Mouse (Mus musculus) 3134 (cell line): ENCODE measurements around the gene Negr1.

Experiments used
- DNase-seq: peaks from one replicate; pipeline ENCODE4 v3.0.0-alpha.2; 2011; ENCODE audit warnings: low spot score; ENCODE audit not compliant: insufficient read length; ENCODE audit errors: extremely low read depth

The Negr1 gene

GRCm38 (mm10) chr3:156794091-156794490, 232.5 kb downstream of the Negr1 start:
- no peak for DNase-seq

- no peak for DNase-seq
Observed at GRCm38 (mm10) chr3:156794610-156795009, 233.0 kb downstream of the Negr1 start.

GRCm38 (mm10) chr3:156796061-156796691, 234.6 kb downstream of the Negr1 start:
- no peak for DNase-seq

- DNase-seq, result no peak
Observed at GRCm38 (mm10) chr3:156799228-156799627, 237.6 kb downstream of the Negr1 start.

GRCm38 (mm10) chr3:156809836-156810235, 248.2 kb downstream of the Negr1 start:
- no peak for DNase-seq

GRCm38 (mm10) chr3:156816938-156817337, 255.3 kb downstream of the Negr1 start:
- no peak for DNase-seq

GRCm38 (mm10) chr3:156817452-156817851, 255.9 kb downstream of the Negr1 start:
- no peak for DNase-seq

- DNase-seq, result no peak
Observed at GRCm38 (mm10) chr3:156823039-156823438, 261.4 kb downstream of the Negr1 start.

GRCm38 (mm10) chr3:156833920-156834319, 272.3 kb downstream of the Negr1 start:
- no peak for DNase-seq

GRCm38 (mm10) chr3:156838550-156838949, 277.0 kb downstream of the Negr1 start:
- DNase-seq, result no peak

- no peak for DNase-seq
Observed at GRCm38 (mm10) chr3:156848385-156848784, 286.8 kb downstream of the Negr1 start.

- DNase-seq, result no peak
Observed at GRCm38 (mm10) chr3:156851921-156852320, 290.3 kb downstream of the Negr1 start.

- DNase-seq, result no peak
Observed at GRCm38 (mm10) chr3:156870239-156870921, 308.8 kb downstream of the Negr1 start.

- DNase-seq, result no peak
Observed at GRCm38 (mm10) chr3:156870922-156871257, 309.3 kb downstream of the Negr1 start.

- no peak for DNase-seq
Observed at GRCm38 (mm10) chr3:156871641-156872196, 310.1 kb downstream of the Negr1 start.

GRCm38 (mm10) chr3:156876551-156876950, 315.0 kb downstream of the Negr1 start:
- no peak for DNase-seq

- DNase-seq, result no peak
Observed at GRCm38 (mm10) chr3:156882129-156882528, 320.5 kb downstream of the Negr1 start.

- DNase-seq, result no peak
Observed at GRCm38 (mm10) chr3:156883873-156884272, 322.3 kb downstream of the Negr1 start.

- no peak for DNase-seq
Observed at GRCm38 (mm10) chr3:156885689-156886088, 324.1 kb downstream of the Negr1 start.

- no peak for DNase-seq
Observed at GRCm38 (mm10) chr3:156886915-156887314, 325.3 kb downstream of the Negr1 start.

- DNase-seq, result no peak
Observed at GRCm38 (mm10) chr3:156890986-156891385, 329.4 kb downstream of the Negr1 start.

GRCm38 (mm10) chr3:156895322-156895721, 333.7 kb downstream of the Negr1 start:
- no peak for DNase-seq
